Mouse (Mus musculus): ENCODE results near the gene Snx10. TPM values are rescaled to one million over a fixed set of nuclear protein-coding genes. Genes with fewer than 3 reads are reported as not detected.

The Snx10 gene
- polyA plus RNA-seq, 1 experiment from 2014 or later = 14.4 TPM

DNA sequence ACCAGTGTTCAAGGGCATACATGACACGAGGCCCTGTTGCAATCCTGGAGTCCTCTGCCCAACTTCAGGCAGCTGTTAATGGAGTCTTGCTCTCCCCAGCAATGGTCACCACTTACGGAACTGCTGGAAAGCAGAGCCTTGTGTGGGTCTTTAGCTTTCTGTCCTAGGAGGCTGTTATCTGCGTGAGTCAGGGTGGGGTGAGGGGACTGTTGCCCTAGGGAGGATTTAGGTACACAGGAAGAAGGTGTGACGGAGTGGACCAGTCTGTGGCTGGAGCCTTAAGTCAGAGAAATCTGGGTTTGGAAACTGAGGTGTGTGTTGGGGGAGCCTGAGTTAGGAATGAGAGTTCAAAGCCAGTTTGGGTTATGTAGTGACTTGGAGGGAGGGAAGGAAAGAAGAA lies 49.4 kb downstream of the Snx10 start:
- H3K4me1 ChIP-seq (replicated peaks) = no peaks in the 10 kb centered on the region
- WGBS = 79% methylated on average over 4 of the region's 4 CpGs
- no peaks in the 10 kb centered on the region for H3K9me3 ChIP-seq
- no peak overlapping the region for H3K4me3 ChIP-seq (replicated peaks)
- H3K36me3 ChIP-seq = no peaks in the 10 kb centered on the region
- H3K27me3 ChIP-seq (replicated peaks) = no peaks in the 10 kb centered on the region
- ATAC-seq = no peak
- H3K4me2 ChIP-seq (replicated peaks) = no peak overlapping the region
- no peak overlapping the region for H3K9ac ChIP-seq
- H3K27ac ChIP-seq = no peak overlapping the region

DNA sequence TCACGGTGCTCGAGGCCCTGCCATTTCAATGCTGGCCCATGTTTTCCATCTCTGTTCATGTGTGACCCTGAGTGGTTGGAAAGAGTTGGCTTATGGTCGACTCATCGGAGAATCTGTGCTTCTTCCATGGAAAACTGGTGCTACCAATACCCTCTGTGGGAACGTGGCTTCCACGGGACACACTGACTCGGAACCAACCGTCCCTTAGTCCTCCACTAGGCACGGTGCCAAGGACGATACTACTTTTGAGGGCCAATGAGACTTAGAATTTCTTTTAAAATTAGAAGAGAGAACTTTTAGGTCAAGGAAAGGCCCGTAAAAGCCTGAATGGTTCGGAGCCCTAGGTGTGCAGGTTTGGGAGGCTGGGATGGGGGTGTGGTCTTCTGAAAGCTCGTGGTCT lies 50.4 kb downstream of the Snx10 start:
- H3K4me2 ChIP-seq (replicated peaks) = no peak overlapping the region
- no peak for ATAC-seq
- H3K4me3 ChIP-seq (replicated peaks) = no peak overlapping the region
- H3K9me3 ChIP-seq = no peaks in the 10 kb centered on the region
- no peak overlapping the region for H3K9ac ChIP-seq
- H3K36me3 ChIP-seq = no peaks in the 10 kb centered on the region
- H3K27me3 ChIP-seq (replicated peaks) = no peaks in the 10 kb centered on the region
- 89% methylated on average over 13 of the region's 13 CpGs for WGBS
- no peaks in the 10 kb centered on the region for H3K4me1 ChIP-seq (replicated peaks)
- no peak overlapping the region for H3K27ac ChIP-seq

DNA sequence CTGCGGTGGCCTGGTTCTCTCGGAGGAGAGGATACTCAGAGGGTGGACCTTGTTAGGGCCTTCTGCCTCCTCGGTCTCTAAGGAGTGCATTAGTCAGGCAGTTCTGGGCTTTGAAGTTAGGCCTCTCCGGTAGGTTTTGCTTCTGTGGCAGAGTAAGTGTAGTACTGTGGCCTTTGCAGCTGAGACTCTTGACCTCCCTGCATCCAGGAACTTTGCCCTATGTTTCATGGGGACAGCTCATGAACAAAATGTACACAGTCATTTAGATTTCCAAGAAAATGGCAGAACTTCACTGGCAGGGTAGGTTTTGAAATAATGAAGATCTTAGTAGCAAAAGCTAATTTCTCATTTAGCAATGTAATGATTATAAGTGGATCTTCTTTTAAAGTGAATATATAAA lies 54.7 kb downstream of the Snx10 start:
- no peaks in the 10 kb centered on the region for H3K9me3 ChIP-seq
- peaks cover 3% of the 10 kb centered on the region; the same call in 1 of the 2 replicates for H3K4me1 ChIP-seq (replicated peaks)
- H3K4me3 ChIP-seq (replicated peaks) = no peak overlapping the region
- no peaks in the 10 kb centered on the region for H3K36me3 ChIP-seq
- H3K27ac ChIP-seq = no peak overlapping the region
- 86% methylated on average over 4 of the region's 4 CpGs for WGBS
- ATAC-seq = no peak
- H3K9ac ChIP-seq = no peak overlapping the region
- H3K4me2 ChIP-seq (replicated peaks) = no peak overlapping the region
- no peaks in the 10 kb centered on the region for H3K27me3 ChIP-seq (replicated peaks)

DNA sequence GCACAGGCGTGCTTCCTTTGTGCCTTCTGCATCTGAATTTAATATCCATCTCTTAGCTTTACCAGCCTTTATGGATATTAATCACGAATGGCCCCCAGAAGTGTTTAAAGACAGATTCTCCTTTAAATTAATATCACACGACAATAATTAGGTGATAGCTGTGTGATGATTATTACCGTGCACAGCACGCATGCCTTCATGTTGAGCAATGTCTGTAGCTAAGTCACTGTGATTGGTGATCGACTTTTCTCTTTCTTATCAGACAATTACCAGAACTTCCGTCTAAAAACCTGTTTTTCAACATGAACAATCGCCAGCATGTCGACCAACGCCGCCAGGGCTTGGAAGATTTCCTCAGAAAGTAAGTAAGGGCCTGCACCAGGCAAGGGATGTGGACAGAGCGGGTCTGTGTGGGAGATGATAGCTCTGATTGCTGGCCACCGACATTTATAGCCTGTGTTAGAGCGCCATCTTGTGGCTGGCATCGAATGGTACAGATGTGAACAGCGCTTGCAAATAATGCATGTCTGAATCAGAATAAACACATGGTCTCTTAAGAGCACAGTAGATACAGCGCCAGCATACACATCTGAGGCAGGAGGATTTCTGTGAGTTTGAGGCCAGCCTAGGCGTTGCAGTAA lies 56.5 kb downstream of the Snx10 start:
- Histone ChIP-seq H3K4me2 (replicated peaks) (no peak overlapping the region), H3K9me3 (no peaks in the 10 kb centered on the region), H3K4me3 (replicated peaks) (no peak overlapping the region), H3K36me3 (no peaks in the 10 kb centered on the region), H3K9ac (no peak overlapping the region), H3K27me3 (replicated peaks) (no peaks in the 10 kb centered on the region), H3K27ac (no peak overlapping the region), H3K4me1 (replicated peaks) (peaks cover 3% of the 10 kb centered on the region; the same call in 1 of the 2 replicates)
- WGBS = 23% methylated on average over 18 of the region's 18 CpGs
- ATAC-seq = peak; percentile 90

DNA sequence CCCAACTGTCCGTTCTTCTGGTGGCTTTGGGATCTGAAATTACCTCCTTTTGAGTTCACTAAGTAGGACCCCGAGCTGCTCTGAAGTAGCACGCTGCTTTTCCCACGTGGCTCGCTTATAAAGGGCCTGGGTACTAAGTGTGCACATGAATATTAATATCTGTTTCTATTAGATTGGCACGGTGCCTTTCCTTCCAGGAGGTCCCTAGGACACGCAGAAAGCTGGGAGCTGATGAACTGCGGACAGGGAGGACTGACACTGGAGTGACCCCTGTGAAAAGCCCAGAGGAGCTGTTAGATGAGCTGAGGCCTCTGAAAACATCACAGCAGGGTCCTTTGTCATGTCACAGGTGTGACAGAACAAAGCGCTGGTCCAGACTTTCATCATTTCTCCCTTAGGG lies 57.7 kb downstream of the Snx10 start:
- ATAC-seq = no peak
- no peak overlapping the region for H3K4me3 ChIP-seq (replicated peaks)
- no peak overlapping the region for H3K9ac ChIP-seq
- 90% methylated on average over 9 of the region's 9 CpGs for WGBS
- no peaks in the 10 kb centered on the region for H3K27me3 ChIP-seq (replicated peaks)
- H3K36me3 ChIP-seq = no peaks in the 10 kb centered on the region
- H3K9me3 ChIP-seq = no peaks in the 10 kb centered on the region
- H3K4me1 ChIP-seq (replicated peaks) = peaks cover 3% of the 10 kb centered on the region; the same call in 1 of the 2 replicates
- H3K4me2 ChIP-seq (replicated peaks) = no peak overlapping the region
- no peak overlapping the region for H3K27ac ChIP-seq

DNA sequence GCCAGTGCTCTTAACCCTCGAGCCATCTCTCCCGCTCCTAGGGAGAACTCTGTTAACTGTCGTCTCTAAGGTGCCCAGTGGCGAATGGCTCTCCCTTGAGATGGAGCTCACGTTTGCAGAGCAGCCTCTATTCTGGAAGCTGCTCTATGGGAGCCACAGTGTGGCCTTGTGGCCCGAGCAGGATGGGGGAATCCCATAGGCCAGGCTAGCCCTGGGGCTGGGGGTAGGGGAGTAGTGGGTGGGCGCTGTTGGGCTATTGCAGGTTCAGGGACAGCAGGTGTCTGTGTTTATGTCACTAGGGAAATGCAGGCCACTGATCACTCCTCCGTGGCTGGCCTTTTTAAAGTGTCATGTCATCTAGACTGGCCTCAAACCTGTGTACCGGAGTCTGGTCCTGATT lies 58.4 kb downstream of the Snx10 start:
- Histone ChIP-seq H3K27ac (no peak overlapping the region), H3K4me2 (replicated peaks) (no peak overlapping the region), H3K4me1 (replicated peaks) (peaks cover 3% of the 10 kb centered on the region; the same call in 1 of the 2 replicates), H3K27me3 (replicated peaks) (no peaks in the 10 kb centered on the region), H3K36me3 (no peaks in the 10 kb centered on the region), H3K9me3 (no peaks in the 10 kb centered on the region), H3K4me3 (replicated peaks) (no peak overlapping the region), H3K9ac (no peak overlapping the region)
- ATAC-seq = no peak
- 87% methylated on average over 9 of the region's 9 CpGs for WGBS

DNA sequence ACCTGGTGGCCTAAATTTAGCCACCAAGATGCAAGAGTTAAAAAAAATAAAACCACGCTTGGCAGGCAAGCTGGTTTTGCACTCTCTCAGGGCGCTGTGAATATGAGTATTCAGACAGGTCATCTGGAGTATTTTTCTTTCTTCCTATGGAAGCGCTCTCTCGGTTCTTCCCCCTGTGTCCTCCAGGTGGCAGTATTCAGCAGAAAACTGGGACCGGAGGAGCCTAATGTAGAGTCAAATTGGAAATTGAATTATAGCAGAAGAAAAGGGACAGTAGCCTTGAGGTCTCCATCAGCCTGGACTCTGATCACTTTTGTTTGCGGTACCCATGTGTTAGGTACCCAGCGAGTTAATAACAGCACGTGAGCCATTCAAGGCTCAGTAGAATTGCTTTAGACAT lies 62.3 kb downstream of the Snx10 start:
- H3K9me3 ChIP-seq = no peaks in the 10 kb centered on the region
- 26% methylated on average over 8 of the region's 8 CpGs for WGBS
- no peak overlapping the region for H3K4me3 ChIP-seq (replicated peaks)
- no peak overlapping the region for H3K4me2 ChIP-seq (replicated peaks)
- no peak overlapping the region for H3K27ac ChIP-seq
- no peak overlapping the region for H3K9ac ChIP-seq
- no peak for ATAC-seq
- H3K27me3 ChIP-seq (replicated peaks) = no peaks in the 10 kb centered on the region
- H3K4me1 ChIP-seq (replicated peaks) = no peaks in the 10 kb centered on the region
- no peaks in the 10 kb centered on the region for H3K36me3 ChIP-seq

DNA sequence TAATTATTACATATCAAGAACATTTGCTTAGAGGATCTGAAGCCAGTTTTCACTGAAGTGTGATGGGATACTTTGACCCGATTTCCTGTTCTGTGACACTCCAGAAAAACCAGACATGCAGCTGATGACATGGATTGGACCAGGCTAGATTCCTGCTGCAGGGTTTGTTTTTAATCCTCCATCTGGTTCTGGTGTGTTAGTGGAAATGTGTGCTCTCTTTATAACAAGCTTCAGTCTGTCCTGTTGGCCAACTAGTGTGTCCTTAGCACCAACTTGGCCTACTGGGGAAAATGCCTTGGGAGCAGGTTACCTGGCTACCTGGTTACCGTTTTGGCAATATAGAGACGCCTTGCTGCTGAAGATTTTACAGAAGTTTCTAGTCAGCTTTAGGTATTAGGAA lies 63.6 kb downstream of the Snx10 start:
- H3K9me3 ChIP-seq = no peaks in the 10 kb centered on the region
- H3K9ac ChIP-seq = no peak overlapping the region
- H3K4me3 ChIP-seq (replicated peaks) = no peak overlapping the region
- H3K36me3 ChIP-seq = no peaks in the 10 kb centered on the region
- no peak overlapping the region for H3K27ac ChIP-seq
- H3K27me3 ChIP-seq (replicated peaks) = no peaks in the 10 kb centered on the region
- ATAC-seq = no peak
- 90% methylated on average over 3 of the region's 3 CpGs for WGBS
- no peak overlapping the region for H3K4me2 ChIP-seq (replicated peaks)
- peaks cover 2% of the 10 kb centered on the region for H3K4me1 ChIP-seq (replicated peaks)

DNA sequence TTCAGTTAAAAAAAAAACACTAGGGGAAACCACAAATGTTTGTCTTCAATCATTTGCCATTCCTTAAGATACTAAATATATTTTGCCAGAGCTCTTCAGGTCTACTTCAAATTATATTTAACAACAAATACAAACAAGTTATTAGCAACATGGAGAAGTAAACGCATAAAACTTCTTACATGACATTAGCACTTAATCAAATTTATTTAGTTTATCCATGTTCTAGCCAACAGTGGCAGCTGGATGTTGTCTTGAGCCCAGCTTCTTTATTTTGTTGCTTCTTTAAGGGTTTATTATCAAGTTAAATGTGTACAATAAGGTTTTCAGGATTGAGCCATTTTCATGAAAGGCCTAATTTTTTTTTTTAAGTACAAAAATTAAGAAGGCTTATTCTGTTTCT lies 67.6 kb downstream of the Snx10 start:
- no peak overlapping the region for H3K4me3 ChIP-seq (replicated peaks)
- ATAC-seq = no peak

DNA sequence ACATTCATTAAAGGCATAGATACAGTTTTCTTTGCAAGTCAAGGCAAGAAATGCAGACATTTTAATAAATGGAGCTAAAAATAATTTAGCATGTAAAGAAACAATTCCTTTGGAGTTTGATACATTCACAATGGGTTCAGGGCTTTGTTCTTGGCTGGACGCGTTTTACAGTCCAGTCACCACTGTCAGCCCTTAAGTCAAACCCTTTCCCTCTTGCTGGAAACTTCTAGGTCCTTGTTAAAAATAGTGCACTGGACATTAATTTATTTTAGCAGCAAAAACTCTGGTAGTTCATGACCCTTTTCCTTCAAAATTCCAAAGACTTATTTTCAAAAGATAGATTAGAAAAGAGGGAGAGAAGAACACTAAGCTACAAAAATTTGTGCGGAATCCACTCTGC lies 68.1 kb downstream of the Snx10 start:
- Histone ChIP-seq H3K27ac (no peak overlapping the region), H3K4me2 (replicated peaks) (peak overlapping the region; percentile 90), H3K9me3 (no peaks in the 10 kb centered on the region), H3K4me1 (replicated peaks) (peaks cover 10% of the 10 kb centered on the region), H3K4me3 (replicated peaks) (no peak overlapping the region), H3K27me3 (replicated peaks) (no peaks in the 10 kb centered on the region), H3K9ac (no peak overlapping the region), H3K36me3 (no peaks in the 10 kb centered on the region)
- ATAC-seq = no peak
- WGBS = 54% methylated on average over 3 of the region's 3 CpGs

More for the DNA sequence above, 67.6 kb downstream of the Snx10 start:
- H3K4me2 ChIP-seq (replicated peaks) = no peak overlapping the region
- H3K36me3 ChIP-seq = no peaks in the 10 kb centered on the region
- no peaks in the 10 kb centered on the region for H3K9me3 ChIP-seq
- H3K9ac ChIP-seq = no peak overlapping the region
- no peak overlapping the region for H3K27ac ChIP-seq
- WGBS = 57% methylated on average over 1 of the region's 1 CpGs
- H3K27me3 ChIP-seq (replicated peaks) = no peaks in the 10 kb centered on the region
- peaks cover 10% of the 10 kb centered on the region for H3K4me1 ChIP-seq (replicated peaks)

DNA sequence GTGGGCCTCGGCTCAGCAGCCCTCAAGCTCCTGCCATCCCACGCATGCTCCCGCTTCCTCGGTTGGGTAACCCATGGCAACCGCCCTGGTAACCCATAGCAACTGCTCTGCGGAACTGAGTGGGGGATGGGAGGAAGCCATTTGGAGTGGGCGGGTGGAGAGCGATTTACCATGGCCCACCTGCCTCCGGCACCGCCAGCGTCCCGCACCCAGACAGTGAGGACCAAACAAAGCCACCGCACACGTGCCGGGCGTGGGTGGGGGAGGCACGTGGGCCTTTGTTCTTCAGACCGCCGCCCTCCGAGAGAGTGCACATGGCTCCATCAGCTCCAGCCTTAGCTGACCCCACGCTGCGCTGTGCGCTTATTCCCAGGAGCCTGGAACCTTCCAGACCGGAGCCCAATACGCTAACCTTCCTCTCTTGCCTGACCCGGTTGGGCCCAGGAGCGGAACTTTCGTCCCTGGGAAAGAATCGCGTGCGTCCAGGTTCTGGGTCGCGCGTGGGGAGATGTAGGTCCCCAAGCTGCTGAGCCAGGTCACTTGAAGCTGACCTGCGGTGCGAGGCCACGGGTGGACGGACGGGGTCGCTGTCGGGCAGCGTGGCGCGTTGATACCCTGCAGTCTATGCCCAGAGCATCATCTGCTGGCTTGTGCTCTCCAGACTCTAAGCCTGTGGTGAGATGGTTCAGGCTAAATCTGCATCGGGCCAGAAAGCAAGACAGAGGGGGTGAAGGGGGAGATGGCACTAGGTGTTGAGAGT lies 68.8 kb downstream of the Snx10 start:
- 4% methylated on average over 45 of the region's 45 CpGs for WGBS

DNA sequence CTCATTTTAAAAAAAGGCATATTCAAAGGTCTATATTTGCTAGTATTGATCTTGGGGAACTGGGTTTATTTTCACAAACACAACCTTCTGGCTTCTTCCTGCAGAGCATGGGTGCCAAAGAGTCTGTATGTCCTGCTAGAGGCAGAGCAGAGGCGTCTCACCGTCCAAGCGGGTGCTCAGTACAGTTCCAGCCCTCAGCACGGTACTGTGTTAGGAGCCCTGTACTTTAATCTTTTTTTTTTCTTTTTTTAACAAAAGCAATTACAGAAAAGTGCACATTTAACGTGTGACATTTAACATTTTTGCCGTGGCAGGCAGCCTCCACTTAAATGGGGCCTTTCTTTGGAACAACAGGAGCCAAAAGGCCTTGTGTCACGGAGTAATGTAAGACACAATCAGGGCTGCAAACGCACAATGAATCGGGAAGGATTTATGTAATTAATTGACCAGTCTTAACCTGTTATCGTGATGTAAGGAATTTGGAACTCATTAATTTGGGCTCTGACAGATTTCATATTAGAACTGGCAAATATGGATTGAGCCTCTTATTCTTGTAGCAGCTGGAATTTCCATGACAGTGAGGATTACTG lies 69.8 kb downstream of the Snx10 start:
- 82% methylated on average over 10 of the region's 10 CpGs for WGBS
- peaks cover 10% of the 10 kb centered on the region for H3K4me1 ChIP-seq (replicated peaks)
- no peak for ATAC-seq
- H3K4me2 ChIP-seq (replicated peaks) = no peak overlapping the region
- H3K9me3 ChIP-seq = no peaks in the 10 kb centered on the region
- no peaks in the 10 kb centered on the region for H3K36me3 ChIP-seq
- no peaks in the 10 kb centered on the region for H3K27me3 ChIP-seq (replicated peaks)
- no peak overlapping the region for H3K9ac ChIP-seq
- no peak overlapping the region for H3K27ac ChIP-seq
- no peak overlapping the region for H3K4me3 ChIP-seq (replicated peaks)

More for the DNA sequence above, 68.8 kb downstream of the Snx10 start:
- Histone ChIP-seq H3K9ac (peak overlapping the region; percentile 37; the same call in 1 of the 2 replicates), H3K9me3 (no peaks in the 10 kb centered on the region), H3K27ac (no peak overlapping the region), H3K4me3 (replicated peaks) (peak overlapping the region; percentile 34), H3K27me3 (replicated peaks) (no peaks in the 10 kb centered on the region), H3K4me1 (replicated peaks) (peaks cover 10% of the 10 kb centered on the region), H3K36me3 (no peaks in the 10 kb centered on the region), H3K4me2 (replicated peaks) (peak overlapping the region; percentile 90)
- peak; percentile 83 for ATAC-seq

Measured in intestine, embryonic 15.5 days (tissue).